Mouse (Mus musculus): ENCODE measurements around the gene Grb10.

Gene Grb10

GRCm38 (mm10) chr11:11904995-11905394 is 133.5 kb downstream of the Grb10 start:
- no peak for DNase-seq (ENCODE audit: low spot score in 2 of 2)

- no peak for DNase-seq (ENCODE audit: low spot score in 2 of 2)
Measured at GRCm38 (mm10) chr11:11901509-11901908, 137.0 kb downstream of the Grb10 start.

GRCm38 (mm10) chr11:11898496-11898895 is 140.0 kb downstream of the Grb10 start:
- DNase-seq (ENCODE audit: low spot score in 2 of 2), result no peak

GRCm38 (mm10) chr11:11897645-11898357 is 140.7 kb downstream of the Grb10 start, which contains the start of gene Ddc:
Gene Ddc (minus strand): TSS chr11:11898144.
- DNase-seq (ENCODE audit: low spot score in 2 of 2), result no peak

GRCm38 (mm10) chr11:11895479-11895878 is 143.0 kb downstream of the Grb10 start:
- no peak for DNase-seq (ENCODE audit: low spot score in 2 of 2)

GRCm38 (mm10) chr11:11893769-11894168 is 144.7 kb downstream of the Grb10 start:
- DNase-seq (ENCODE audit: low spot score in 2 of 2), result no peak

GRCm38 (mm10) chr11:11892993-11893602 is 145.4 kb downstream of the Grb10 start:
- DNase-seq (ENCODE audit: low spot score in 2 of 2), result no peak

GRCm38 (mm10) chr11:11891832-11892231 is 146.7 kb downstream of the Grb10 start:
- DNase-seq (ENCODE audit: low spot score in 2 of 2), result no peak

- no peak for DNase-seq (ENCODE audit: low spot score in 2 of 2)
Measured at GRCm38 (mm10) chr11:11890139-11890741, 148.2 kb downstream of the Grb10 start.

GRCm38 (mm10) chr11:11888727-11889126 is 149.8 kb downstream of the Grb10 start:
- DNase-seq (ENCODE audit: low spot score in 2 of 2), result no peak

GRCm38 (mm10) chr11:11888051-11888450 is 150.4 kb downstream of the Grb10 start:
- no peak for DNase-seq (ENCODE audit: low spot score in 2 of 2)

GRCm38 (mm10) chr11:11886403-11886998 is 152.0 kb downstream of the Grb10 start:
- DNase-seq (ENCODE audit: low spot score in 2 of 2), result no peak

GRCm38 (mm10) chr11:11885921-11886320 is 152.6 kb downstream of the Grb10 start:
- no peak for DNase-seq (ENCODE audit: low spot score in 2 of 2)

GRCm38 (mm10) chr11:11885246-11885643 is 153.2 kb downstream of the Grb10 start:
- no peak for DNase-seq (ENCODE audit: low spot score in 2 of 2)

GRCm38 (mm10) chr11:11884533-11885245 is 153.8 kb downstream of the Grb10 start:
- DNase-seq (ENCODE audit: low spot score in 2 of 2), result no peak

GRCm38 (mm10) chr11:11881783-11882155 is 156.7 kb downstream of the Grb10 start:
- no peak for DNase-seq (ENCODE audit: low spot score in 2 of 2)

GRCm38 (mm10) chr11:11881026-11881782 is 157.3 kb downstream of the Grb10 start:
- no peak for DNase-seq (ENCODE audit: low spot score in 2 of 2)
